Mouse (Mus musculus) gonadal fat pad, adult 2 months (tissue): ENCODE results near the gene Tmem97. TPM values are rescaled to one million over a fixed set of nuclear protein-coding genes. Genes with fewer than 3 reads are reported as not detected.

Experiments used
- DNase-seq: peaks from one replicate; pipeline ENCODE4 v3.0.0-alpha.2; 2012; ENCODE audit warnings: low read depth
- polyA plus RNA-seq: library from polyadenylated mRNA; depleted of rRNA; stranded (reverse); fragments of >200 nt; gene quantifications from 2 replicates; pipeline ENCODE4 v1.2.3, GENCODE M21; 2012; rRNA removed

Gene Tmem97
- polyA plus RNA-seq, 1 experiment = 31.0 TPM

DNA sequence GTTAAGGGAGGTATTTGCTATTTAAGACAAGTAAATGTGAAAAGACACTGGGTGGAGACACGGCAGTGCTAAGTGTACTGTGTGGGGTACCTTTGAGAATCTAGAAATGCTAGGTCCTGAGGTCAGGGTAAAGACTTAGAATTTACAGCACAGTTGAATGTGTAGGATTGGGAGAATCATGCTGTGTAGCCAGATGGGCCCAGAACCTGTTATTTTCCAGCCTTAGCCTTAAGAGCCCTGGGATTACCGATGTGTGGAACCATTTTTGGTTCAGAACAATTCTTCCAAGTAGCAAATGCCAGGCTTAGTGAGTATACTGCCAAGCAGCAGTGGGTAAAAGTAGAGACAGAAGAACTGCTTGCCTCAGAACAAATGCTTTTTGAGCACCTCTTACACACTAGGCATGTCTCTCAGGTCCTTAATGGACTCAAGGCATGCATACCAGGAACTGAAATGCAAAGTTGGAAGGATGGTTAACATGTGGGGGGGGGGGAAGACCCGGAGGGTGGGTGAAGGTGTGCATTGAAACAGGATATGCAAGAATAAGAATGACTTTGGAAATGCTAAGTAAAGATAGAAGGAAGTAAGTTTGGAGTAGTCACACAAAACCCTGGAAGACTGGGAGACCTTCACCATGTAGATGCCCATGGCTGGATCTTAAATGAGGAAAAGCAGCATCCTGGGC lies 37.3 kb downstream of the Tmem97 start:
- DNase-seq = no peak

DNA sequence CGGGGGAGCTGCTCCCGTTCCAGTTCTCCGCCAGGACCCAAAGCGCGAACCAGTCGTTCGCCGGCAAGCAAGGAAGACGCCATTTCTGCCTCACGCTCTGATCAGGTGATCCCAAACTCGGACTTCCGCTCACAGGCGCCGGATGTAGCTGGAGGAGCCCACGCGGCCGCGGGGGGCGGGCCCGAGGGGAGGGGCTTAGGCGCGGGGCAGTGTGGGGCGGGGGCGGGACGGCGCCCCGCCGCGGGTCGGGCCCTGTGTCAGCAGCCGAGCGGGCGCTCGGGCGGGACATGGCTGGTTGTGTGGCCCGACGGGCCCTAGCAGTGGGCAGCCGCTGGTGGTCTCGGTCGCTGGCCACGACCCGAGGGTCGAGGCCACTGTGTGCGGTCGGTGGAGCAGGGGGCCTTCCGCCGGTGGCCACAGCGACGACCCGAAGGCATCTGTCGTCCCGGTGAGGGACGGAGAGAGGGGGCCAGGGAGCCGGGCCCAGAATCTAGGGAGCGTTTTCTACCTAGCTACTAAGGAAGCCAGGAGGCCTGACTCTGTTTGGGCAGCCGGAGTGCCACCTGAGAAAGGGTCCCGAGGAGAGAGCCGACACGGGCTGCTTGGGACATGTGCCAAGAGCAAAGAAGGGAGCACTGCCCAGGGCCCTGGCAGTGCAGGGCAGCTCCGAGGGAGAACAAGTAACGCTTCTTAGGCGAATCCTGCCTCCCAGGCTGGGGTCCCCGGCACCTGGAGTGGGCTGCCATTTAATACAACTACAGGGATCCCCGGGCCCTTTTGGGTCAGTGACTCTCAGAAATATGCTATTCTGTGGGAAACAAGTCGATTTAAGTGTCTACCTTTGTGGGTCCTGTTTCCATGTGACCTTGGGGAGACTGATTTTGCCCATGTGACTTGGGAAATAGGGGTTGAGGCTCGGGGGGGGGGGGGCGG lies 38.3 kb downstream of the Tmem97 start, which contains the start of the genes Tmem199 and Poldip2:
Gene Tmem199 (minus strand): TSS at position 148 of the 933 bp plus-strand sequence.
Gene Poldip2 (plus strand): TSS at position 169 of the 933 bp plus-strand sequence.
- DNase-seq = no peak

DNA sequence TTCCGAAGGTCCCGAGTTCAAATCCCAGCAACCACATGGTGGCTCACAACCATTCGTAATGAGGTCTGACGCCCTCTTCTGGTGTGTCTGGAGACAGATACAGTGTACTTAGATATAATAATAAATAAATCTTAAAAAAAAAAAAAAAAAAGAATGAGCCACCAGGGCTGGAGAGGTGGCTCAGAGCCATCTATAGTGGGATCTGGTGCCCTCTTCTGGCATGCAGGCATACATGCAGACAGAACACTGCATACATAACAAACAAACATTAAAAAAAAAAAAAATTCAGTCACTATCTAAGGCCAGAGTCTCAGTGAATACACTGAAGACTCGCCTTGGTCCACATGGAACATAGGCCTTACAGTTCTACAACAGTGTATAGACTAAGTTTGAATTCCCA lies 41.4 kb downstream of the Tmem97 start:
- no peak for DNase-seq

DNA sequence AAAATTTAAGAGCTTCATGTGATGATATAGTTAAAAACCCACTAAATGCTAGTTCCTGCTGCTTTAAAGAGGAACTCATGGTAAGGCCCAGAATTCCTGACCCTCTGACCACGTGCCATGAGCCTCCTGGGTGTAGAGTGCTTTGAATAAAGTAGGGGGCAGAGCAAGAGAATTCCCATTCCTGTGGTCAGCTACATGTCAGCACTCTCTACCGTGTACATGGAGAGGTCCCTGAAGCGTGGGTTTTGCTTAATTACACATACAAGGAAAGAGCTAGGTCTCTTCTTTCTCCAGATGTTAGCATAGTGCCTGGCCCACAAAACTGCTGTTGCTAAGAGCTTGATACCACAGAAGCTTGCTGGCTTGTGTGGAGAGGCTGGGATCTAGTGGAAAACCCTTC lies 45.1 kb downstream of the Tmem97 start:
- DNase-seq = no peak

DNA sequence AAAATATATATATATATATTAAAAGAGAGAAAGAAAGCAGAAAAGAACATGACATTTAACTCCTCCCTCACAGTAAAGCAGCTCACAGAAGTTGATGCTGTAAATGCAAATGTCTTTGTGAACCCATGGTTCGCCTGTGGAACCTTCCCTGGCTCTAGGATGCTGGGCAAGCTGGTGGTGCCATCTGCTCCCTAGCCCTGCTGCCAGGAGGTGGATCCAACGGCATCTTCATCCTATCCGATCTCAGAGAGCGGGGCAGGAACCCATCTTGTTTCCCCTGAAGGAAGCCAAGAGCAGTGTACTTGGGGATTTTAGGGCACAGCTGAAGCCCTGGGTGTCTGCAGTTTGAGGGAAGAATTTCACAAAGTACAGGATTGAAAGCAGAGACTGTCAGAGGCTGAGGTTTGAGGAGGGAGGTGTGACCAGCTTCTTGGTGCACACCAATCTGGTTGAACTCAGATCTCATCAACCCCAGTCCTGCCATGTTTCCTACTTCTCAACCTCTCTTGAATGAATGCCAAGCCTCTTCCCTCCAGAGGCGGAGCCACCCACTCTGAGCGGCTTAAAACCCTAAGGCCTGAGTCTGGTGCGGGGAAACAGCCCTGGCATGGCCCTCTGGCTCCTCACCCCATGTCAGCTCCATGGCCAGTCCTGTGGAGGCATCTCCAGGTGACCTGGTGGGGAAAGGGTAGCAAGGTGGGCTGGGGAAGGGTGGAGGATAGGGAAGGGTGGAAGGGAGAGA lies 47.5 kb downstream of the Tmem97 start, which contains the start of gene Sebox:
Gene Sebox (plus strand): TSS at position 539 of the 742 bp plus-strand sequence.
- no peak for DNase-seq

DNA sequence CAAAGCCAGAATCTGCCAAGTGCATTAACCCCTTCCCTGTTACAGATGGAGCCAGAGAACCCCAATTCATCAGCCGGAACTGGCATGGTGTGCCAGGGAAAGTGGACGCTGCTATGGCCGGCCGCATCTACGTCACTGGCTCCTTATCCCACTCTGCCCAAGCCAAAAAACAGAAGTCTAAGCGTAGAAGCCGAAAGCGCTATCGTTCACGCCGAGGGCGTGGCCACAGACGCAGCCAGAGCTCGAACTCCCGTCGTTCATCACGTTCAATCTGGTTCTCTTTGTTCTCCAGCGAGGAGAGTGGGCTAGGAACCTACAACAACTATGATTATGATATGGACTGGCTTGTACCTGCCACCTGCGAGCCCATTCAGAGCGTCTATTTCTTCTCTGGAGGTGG lies 49.0 kb downstream of the Tmem97 start:
- DNase-seq = no peak

GRCm38 (mm10) chr11:78500623-78501202 lies 49.9 kb downstream of the Tmem97 start:
- DNase-seq = no peak

- no peak for DNase-seq
Observed at GRCm38 (mm10) chr11:78499543-78499942, 51.0 kb downstream of the Tmem97 start.

- DNase-seq = no peak
Observed at GRCm38 (mm10) chr11:78499004-78499403, 51.6 kb downstream of the Tmem97 start, which contains the start of gene Vtn. Vtn (plus strand) TSS chr11:78499091.

DNA sequence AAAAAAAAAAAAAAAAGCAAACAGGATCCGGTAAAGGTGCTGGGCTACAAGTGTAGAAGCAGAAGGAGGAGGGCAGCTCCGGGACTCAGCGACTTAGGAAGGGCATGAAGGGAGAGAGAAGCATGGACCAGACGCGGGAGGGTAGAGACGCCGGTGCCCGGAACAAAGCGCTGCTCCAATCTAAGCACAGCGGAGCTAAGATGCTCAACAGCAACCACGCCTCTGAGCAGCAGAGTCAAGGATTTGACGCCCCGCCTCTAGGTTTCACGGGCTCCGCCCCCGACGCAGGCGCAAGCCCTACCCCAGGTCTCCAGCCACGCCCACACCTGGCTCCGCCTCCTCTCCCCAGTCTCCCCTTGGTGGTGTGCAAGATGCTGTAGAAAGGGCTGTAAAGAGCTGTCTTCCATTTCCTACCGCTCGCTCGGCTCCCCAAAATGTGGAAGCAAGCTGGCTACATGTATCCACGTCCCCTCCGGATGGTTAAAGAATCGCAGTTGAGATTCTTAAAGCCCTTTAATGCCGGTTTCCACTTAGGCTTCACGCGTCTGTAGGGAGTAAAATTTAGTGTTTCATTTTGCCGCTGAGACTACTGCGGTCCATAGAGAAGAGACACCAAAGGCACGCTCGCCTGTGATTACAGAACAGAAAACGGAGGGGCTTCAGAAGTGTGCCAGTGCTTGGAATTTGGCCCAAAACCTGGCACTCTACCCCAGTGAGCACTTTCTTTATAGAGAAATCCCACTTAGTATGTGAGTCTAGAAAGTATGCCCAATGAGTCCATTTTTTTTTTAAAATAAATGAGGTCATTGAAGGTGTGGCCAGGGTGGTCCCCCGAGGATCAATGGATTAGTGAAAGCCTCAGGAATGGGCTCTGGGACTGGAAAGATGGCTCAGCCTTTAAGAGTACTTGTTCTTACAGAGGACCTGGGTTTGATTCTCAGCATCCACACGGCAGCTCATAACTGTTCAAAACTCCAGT lies 52.7 kb downstream of the Tmem97 start, which contains the start of gene Sarm1:
Gene Sarm1 (minus strand): TSS at position 211 of the 979 bp plus-strand sequence.
- DNase-seq = no peak

GRCm38 (mm10) chr11:78497071-78497541 lies 53.5 kb downstream of the Tmem97 start:
- no peak for DNase-seq

- DNase-seq = no peak
Observed at GRCm38 (mm10) chr11:78495904-78496303, 54.7 kb downstream of the Tmem97 start.

Other genes starting within 250 kb of the Tmem97 start
- gene Spag5, start 249.2 kb downstream of the Tmem97 start, polyA plus RNA-seq = 1.2 and 1.4 TPM in 2 replicates
- 34.4 and 59.8 TPM in 2 replicates for gene Aldoc, start 227.8 kb downstream of the Tmem97 start, polyA plus RNA-seq
- 69.5 and 94.1 TPM in 2 replicates for gene Pigs, start 222.4 kb downstream of the Tmem97 start, polyA plus RNA-seq
- 84.3 and 193 TPM in 2 replicates for gene Unc119, start 207.3 kb downstream of the Tmem97 start, polyA plus RNA-seq
- gene Foxn1, start 164.2 kb downstream of the Tmem97 start, polyA plus RNA-seq = not detected in 2 replicates
- 8.7 and 12.2 TPM in 2 replicates for gene Slc13a2, start 128.6 kb downstream of the Tmem97 start, polyA plus RNA-seq
- 58.5 and 77.0 TPM in 2 replicates for gene Slc46a1, start 85.1 kb downstream of the Tmem97 start, polyA plus RNA-seq
- gene Sarm1, start 53.0 kb downstream of the Tmem97 start, polyA plus RNA-seq = 4.1 and 5.8 TPM in 2 replicates
- 17.1 and 23.1 TPM in 2 replicates for gene Vtn, start 51.7 kb downstream of the Tmem97 start, polyA plus RNA-seq
- gene Sebox, start 47.3 kb downstream of the Tmem97 start, polyA plus RNA-seq = not detected in 2 replicates
- 20.4 and 20.5 TPM in 2 replicates for gene Tmem199, start 38.6 kb downstream of the Tmem97 start, polyA plus RNA-seq
- 77.0 and 81.6 TPM in 2 replicates for gene Poldip2, start 38.6 kb downstream of the Tmem97 start, polyA plus RNA-seq
- 42.1 and 46.2 TPM in 2 replicates for gene Tnfaip1, start 14.4 kb downstream of the Tmem97 start, polyA plus RNA-seq
- 98.4 and 124 TPM in 2 replicates for gene Ift20, start 14.4 kb downstream of the Tmem97 start, polyA plus RNA-seq
- 17.4 and 18.5 TPM in 2 replicates for gene Nlk, start 146.6 kb upstream of the Tmem97 start, polyA plus RNA-seq
- gene Ccnq, start 201.0 kb upstream of the Tmem97 start, polyA plus RNA-seq = 39.0 and 44.3 TPM in 2 replicates